Mouse (Mus musculus) forebrain, embryonic 14.5 days (tissue): ENCODE results near the gene Ptpn1. TPM values are rescaled to one million over a fixed set of nuclear protein-coding genes. Genes with fewer than 3 reads are reported as not detected.

Experiments used
- ATAC-seq: fragments of 200-750 bp; cut with Nextera tagmentation; 2 replicates; pipeline ENCODE4 v1.8.0; 2017; ENCODE audit warnings: mild to moderate bottlenecking, moderate library complexity
- DNase-seq: peaks from one replicate; pipeline ENCODE4 v3.0.0-alpha.2; 2015; ENCODE audit warnings: low spot score
- H3K27ac ChIP-seq: fragments of 300-500 bp; sonication (generic); 2 replicates; pipeline ENCODE4 v1.5.1; 2014; ENCODE audit warnings: low read depth, mild to moderate bottlenecking, control low read depth, low read length, moderate library complexity
- H3K27me3 ChIP-seq: fragments of 300-500 bp; sonication (generic); replicated peaks from 2 replicates; pipeline ENCODE4 v1.6.1; 2014; ENCODE audit warnings: low read length, control low read depth, mixed read lengths; ENCODE audit not compliant: control insufficient read depth, insufficient read depth
- H3K36me3 ChIP-seq: fragments of 300-500 bp; sonication (generic); 2 replicates; pipeline ENCODE4 v1.6.1; 2014; ENCODE audit warnings: low read length, control low read depth; ENCODE audit not compliant: control insufficient read depth, insufficient read depth
- H3K4me1 ChIP-seq: fragments of 300-500 bp; sonication (generic); 2 replicates; pipeline ENCODE4 v1.6.1; 2014; ENCODE audit warnings: antibody characterized with exemption, low read length, control low read depth; ENCODE audit not compliant: control insufficient read depth, insufficient read depth
- H3K4me2 ChIP-seq: fragments of 300-500 bp; sonication (generic); 2 replicates; pipeline ENCODE4 v1.6.1; 2014; ENCODE audit warnings: mild to moderate bottlenecking, control low read depth, low read length
- H3K4me3 ChIP-seq: fragments of 300-500 bp; sonication (generic); 2 replicates; pipeline ENCODE4 v1.5.1; 2014; ENCODE audit warnings: low read depth, low read length, control low read depth
- H3K9ac ChIP-seq: fragments of 300-500 bp; sonication (generic); 2 replicates; pipeline ENCODE4 v1.6.1; 2014; ENCODE audit warnings: mild to moderate bottlenecking, low read length, control low read depth, moderate library complexity
- H3K9me3 ChIP-seq: fragments of 300-500 bp; sonication (generic); replicated peaks from 2 replicates; pipeline ENCODE4 v1.6.1; 2016; ENCODE audit warnings: low read length, control low read depth, mixed read lengths; ENCODE audit not compliant: control insufficient read depth
- WGBS: fragments of 180-500 bp; shearing (Covaris S2); extraction: QIAGEN DNeasy Blood & Tissue Kit; methylation state at CpG from one replicate; pipeline ENCODE4 v1.1.7; 2014; 5-methylcytosine and 5-hydroxymethylcytosine counted together
- polyA plus RNA-seq: library from polyadenylated mRNA; unstranded; fragments of >200 nt; fragmentation: Nextera tagmentation; extraction: Ambion mirVana; gene quantifications from 2 replicates; pipeline ENCODE4 v1.2.1, GENCODE M21; 2014

Gene Ptpn1
- polyA plus RNA-seq, 1 experiment from 2014 or later = 65.1 TPM

DNA sequence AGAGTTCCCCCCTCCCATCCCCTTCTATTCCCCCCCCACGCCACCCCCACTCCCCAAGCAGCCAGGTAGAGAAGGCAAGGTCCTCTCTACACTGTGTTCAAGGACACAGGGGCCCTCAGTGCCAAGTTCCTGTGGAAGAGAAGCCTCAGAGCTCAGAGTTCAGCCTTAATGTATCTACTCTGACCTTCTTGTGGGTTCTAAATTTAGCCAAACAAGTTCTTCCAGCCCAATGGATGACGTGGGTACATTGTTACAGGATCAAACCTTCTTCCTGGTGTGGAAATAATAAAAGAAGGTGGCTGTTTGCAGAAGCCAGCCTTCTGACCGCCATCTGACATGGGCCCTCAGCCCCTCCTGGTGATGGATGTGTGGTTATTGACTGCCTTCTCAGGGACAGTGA, 94.6 kb downstream of the Ptpn1 start:
- H3K9ac ChIP-seq = no peak overlapping the region
- H3K27me3 ChIP-seq = no peaks in the 10 kb centered on the region
- H3K27ac ChIP-seq = no peak overlapping the region
- WGBS = 65% methylated on average over 3 of the region's 3 CpGs
- H3K36me3 ChIP-seq = no peaks in the 10 kb centered on the region
- no peaks in the 10 kb centered on the region for H3K9me3 ChIP-seq
- no peak overlapping the region for H3K4me2 ChIP-seq
- H3K4me3 ChIP-seq = no peak overlapping the region
- DNase-seq = no peak
- H3K4me1 ChIP-seq = no peaks in the 10 kb centered on the region
- ATAC-seq = no peak

DNA sequence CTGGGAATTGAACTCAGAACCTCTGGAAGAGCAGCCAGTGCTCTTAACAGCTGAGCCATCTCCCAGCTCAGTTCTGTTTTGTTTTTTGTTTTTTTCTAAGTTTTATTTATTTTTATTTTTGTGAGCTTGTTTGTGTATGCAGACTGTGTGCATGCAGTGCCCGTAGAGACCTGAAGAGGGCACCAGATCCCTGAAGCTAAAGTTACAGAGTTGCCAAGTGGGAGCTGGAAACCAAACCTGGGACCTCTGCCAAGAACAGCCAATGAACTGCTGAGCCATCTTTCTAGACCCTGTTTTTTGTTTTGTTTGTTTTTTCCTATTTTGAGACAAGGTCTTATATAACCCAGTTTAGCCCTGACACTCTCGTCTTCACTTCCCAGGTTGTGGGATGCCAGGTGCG, 96.5 kb downstream of the Ptpn1 start:
- no peak for ATAC-seq
- Histone ChIP-seq H3K4me2 (no peak overlapping the region), H3K9ac (no peak overlapping the region), H3K4me3 (no peak overlapping the region), H3K27me3 (no peaks in the 10 kb centered on the region), H3K4me1 (no peaks in the 10 kb centered on the region), H3K36me3 (no peaks in the 10 kb centered on the region), H3K27ac (no peak overlapping the region), H3K9me3 (no peaks in the 10 kb centered on the region)
- WGBS = 98% methylated on average over 3 of the region's 3 CpGs
- DNase-seq = no peak

Other genes with a start within 250 kb of the Ptpn1 start
- 0.11 and 0.38 TPM in 2 replicates for gene Cebpb, start 243.1 kb upstream of the Ptpn1 start, polyA plus RNA-seq
- gene Tmem189, start 242.2 kb upstream of the Ptpn1 start, polyA plus RNA-seq = 21.3 and 24.8 TPM in 2 replicates
- 0.22 and 0.42 TPM in 2 replicates for gene Ripor3, start 78.6 kb downstream of the Ptpn1 start, polyA plus RNA-seq
- gene Pard6b, start 148.9 kb downstream of the Ptpn1 start, polyA plus RNA-seq = 5.0 and 5.6 TPM in 2 replicates